Mouse (Mus musculus) left cerebral cortex, adult 2 months (tissue): ENCODE data around the gene 2010003K11Rik. TPM values are rescaled to one million over a fixed set of nuclear protein-coding genes. Genes with fewer than 3 reads are reported as not detected.

ENCODE experiments used
- DNase-seq, 2 experiments: peaks; one replicate each; pipeline ENCODE4 v3.0.0; 2021 to 2022; ENCODE audit warnings: low spot score in 2 of 2, mixed read lengths in 1 of 2; ENCODE audit errors: extremely low spot score in 1 of 2
- H3K27ac ChIP-seq: fragments of 200-600 bp; 2 replicates; pipeline ENCODE4 v1.8.1; 2022
- H3K4me3 ChIP-seq: fragments of 200-600 bp; 2 replicates; pipeline ENCODE4 v1.8.1; 2022
- CTCF ChIP-seq: fragments of 200-600 bp; IDR thresholded peaks from 2 replicates; pipeline ENCODE4 v1.8.1; 2022; ENCODE audit warnings: antibody characterized with exemption, mild to moderate bottlenecking, moderate library complexity
- intact Hi-C: fragments of 180-260 bp; cut with DNase I; formaldehyde crosslinking; loops from one replicate; pipeline ENCODE4 v1.15.1; 2025
- long read RNA-seq, 2 experiments: library from polyadenylated mRNA; stranded (forward); transcript quantifications; one replicate each; pipeline ENCODE4 v2.0.0; 2021; ENCODE audit warnings: borderline mapping rate in 2 of 2
- total RNA-seq, 2 experiments: library from RNA; stranded (reverse); gene quantifications; 2 replicates each; pipeline ENCODE4 v1.2.3; 2021

Gene 2010003K11Rik
- total RNA-seq, result not detected
- long read RNA-seq, experiment 1, result 0 reads
- long read RNA-seq, experiment 2, result 0 reads

- no peak for TF ChIP-seq CTCF
- intact Hi-C loops, result no loop called here
- Histone ChIP-seq H3K4me3 (no peak within 1 kb of the TSS), H3K27ac (no peak within 1 kb of the TSS)
- no peak for DNase-seq
These were observed at the start of gene 2010003K11Rik for GRCm38 (mm10) chr19:4498062-4498933. Gene 2010003K11Rik, minus strand, starts transcription at chr19:4498583.

- no peak overlapping the region for H3K4me3 ChIP-seq
- intact Hi-C loops, result no loop called here
- no peak for DNase-seq
- no peak for TF ChIP-seq CTCF
- no peak overlapping the region for H3K27ac ChIP-seq
These were observed 49.4 kb upstream of the 2010003K11Rik start for GRCm38 (mm10) chr19:4547801-4548200.

- no peak overlapping the region for H3K27ac ChIP-seq
- no peak for DNase-seq
- no peak for TF ChIP-seq CTCF
- H3K4me3 ChIP-seq, result no peak overlapping the region
- intact Hi-C loops, result no loop called here
These were observed 47.5 kb upstream of the 2010003K11Rik start for GRCm38 (mm10) chr19:4545841-4546240.

GRCm38 (mm10) chr19:4545091-4545490 is 46.7 kb upstream of the 2010003K11Rik start:
- no peak for DNase-seq
- TF ChIP-seq CTCF, result no peak
- intact Hi-C loops, result no loop called here
- Histone ChIP-seq H3K4me3 (no peak overlapping the region), H3K27ac (no peak overlapping the region)

GRCm38 (mm10) chr19:4542081-4542480 is 43.7 kb upstream of the 2010003K11Rik start:
- no peak for DNase-seq
- Histone ChIP-seq H3K4me3 (no peak overlapping the region), H3K27ac (no peak overlapping the region)
- intact Hi-C loops, result no loop called here
- no peak for TF ChIP-seq CTCF

- Histone ChIP-seq H3K27ac (no peak overlapping the region), H3K4me3 (no peak overlapping the region)
- no peak for DNase-seq
- no peak for TF ChIP-seq CTCF
- intact Hi-C loops, result no loop called here
These were observed 42.6 kb upstream of the 2010003K11Rik start for GRCm38 (mm10) chr19:4540992-4541391.

GRCm38 (mm10) chr19:4540263-4540662 is 41.9 kb upstream of the 2010003K11Rik start:
- TF ChIP-seq CTCF, result no peak; the same call in 1 of the 2 replicates
- no peak overlapping the region for H3K27ac ChIP-seq
- intact Hi-C loops, result no loop called here
- DNase-seq, result no peak
- H3K4me3 ChIP-seq, result no peak overlapping the region

GRCm38 (mm10) chr19:4536606-4537005 is 38.2 kb upstream of the 2010003K11Rik start:
- H3K27ac ChIP-seq, result no peak overlapping the region
- no peak for DNase-seq

GRCm38 (mm10) chr19:4535922-4536321 is 37.5 kb upstream of the 2010003K11Rik start:
- no peak for TF ChIP-seq CTCF
- intact Hi-C loops, result no loop called here
- no peak for DNase-seq
- H3K27ac ChIP-seq, result no peak overlapping the region; the same call in 1 of the 2 replicates
- H3K4me3 ChIP-seq, result no peak overlapping the region

More at GRCm38 (mm10) chr19:4536606-4537005, 38.2 kb upstream of the 2010003K11Rik start:
- intact Hi-C loops, result no loop called here
- no peak for TF ChIP-seq CTCF
- H3K4me3 ChIP-seq, result no peak overlapping the region

- no peak for DNase-seq
- Histone ChIP-seq H3K27ac (no peak overlapping the region), H3K4me3 (no peak overlapping the region)
- TF ChIP-seq CTCF, result no peak
- intact Hi-C loops, result no loop called here
These were observed 36.3 kb upstream of the 2010003K11Rik start for GRCm38 (mm10) chr19:4534646-4535045.

GRCm38 (mm10) chr19:4521426-4522050 is 23.2 kb upstream of the 2010003K11Rik start:
- no peak overlapping the region for H3K27ac ChIP-seq
- no peak for TF ChIP-seq CTCF
- intact Hi-C loops, result no loop called here
- no peak for DNase-seq
- H3K4me3 ChIP-seq, result no peak overlapping the region

GRCm38 (mm10) chr19:4517483-4517882 is 19.1 kb upstream of the 2010003K11Rik start:
- intact Hi-C loops, result no loop called here
- no peak overlapping the region for H3K27ac ChIP-seq
- no peak for TF ChIP-seq CTCF
- H3K4me3 ChIP-seq, result no peak overlapping the region
- no peak for DNase-seq
